Mouse (Mus musculus) cerebellum, adult 8-10 months (tissue): ENCODE measurements around the gene Cygb.
"Not testable (repeated sequence)": the region's sequence is repeated elsewhere in the genome, so short reads cannot be mapped to it uniquely, and the experiment has no call there.

ENCODE experiments used
- DNase-seq: peaks from one replicate; pipeline ENCODE4 v3.0.0; 2022

Gene Cygb

GRCm38 (mm10) chr11:116656348-116657191 is 2.5 kb upstream of the Cygb start:
- peak; percentile 77 for DNase-seq

GRCm38 (mm10) chr11:116653709-116654221 is 348 bp downstream of the Cygb start:
- peak; percentile 75 for DNase-seq

GRCm38 (mm10) chr11:116653234-116653633 is 879 bp downstream of the Cygb start, which contains the start of gene Prcd:
TSS of gene Prcd (plus strand) at chr11:116653534.
- no peak for DNase-seq

GRCm38 (mm10) chr11:116652330-116653098 is 1.6 kb downstream of the Cygb start:
- no peak for DNase-seq

GRCm38 (mm10) chr11:116651339-116651738 is 2.8 kb downstream of the Cygb start:
- no peak for DNase-seq

GRCm38 (mm10) chr11:116650811-116651210 is 3.3 kb downstream of the Cygb start:
- DNase-seq: no peak

GRCm38 (mm10) chr11:116649711-116650337 is 4.3 kb downstream of the Cygb start:
- DNase-seq: no peak

- DNase-seq: no peak
These were observed 5.1 kb downstream of the Cygb start for GRCm38 (mm10) chr11:116648976-116649375.

GRCm38 (mm10) chr11:116648213-116648921 is 5.7 kb downstream of the Cygb start:
- DNase-seq: no peak

- DNase-seq: no peak
These were observed 6.6 kb downstream of the Cygb start for GRCm38 (mm10) chr11:116647340-116647991.

- DNase-seq: no peak
These were observed 7.3 kb downstream of the Cygb start for GRCm38 (mm10) chr11:116646771-116647170.

GRCm38 (mm10) chr11:116646136-116646535 is 8.0 kb downstream of the Cygb start:
- DNase-seq: no peak

- DNase-seq: no peak
These were observed 8.5 kb downstream of the Cygb start for GRCm38 (mm10) chr11:116645446-116646110.

GRCm38 (mm10) chr11:116644225-116645112 is 9.6 kb downstream of the Cygb start:
- no peak for DNase-seq

- peak; percentile 54 for DNase-seq
These were observed 10.4 kb downstream of the Cygb start for GRCm38 (mm10) chr11:116643579-116644224.

GRCm38 (mm10) chr11:116642681-116643578 is 11.2 kb downstream of the Cygb start:
- DNase-seq: peak; percentile 97

GRCm38 (mm10) chr11:116641731-116642130 is 12.4 kb downstream of the Cygb start:
- no peak for DNase-seq

- DNase-seq: no peak
These were observed 12.9 kb downstream of the Cygb start for GRCm38 (mm10) chr11:116641168-116641567.

- not testable (repeated sequence) for DNase-seq
These were observed 17.5 kb downstream of the Cygb start for GRCm38 (mm10) chr11:116636607-116637006.
